Mouse (Mus musculus) heart, embryonic 16.5 days (tissue): ENCODE results near the gene Rbpms2. TPM values are rescaled to one million over a fixed set of nuclear protein-coding genes. Genes with fewer than 3 reads are reported as not detected.

ENCODE experiments used
- ATAC-seq: fragments of 200-750 bp; cut with Nextera tagmentation; replicated peaks from 2 replicates; pipeline ENCODE4 v1.8.0; 2017; ENCODE audit warnings: moderate number of reproducible peaks; ENCODE audit not compliant: insufficient read depth, low FRiP score; ENCODE audit errors: extremely low read depth
- H3K27ac ChIP-seq: fragments of 300-500 bp; sonication (generic); 2 replicates; pipeline ENCODE4 v1.5.1; 2014; ENCODE audit warnings: mild to moderate bottlenecking, low read length, control low read depth, moderate library complexity
- H3K27me3 ChIP-seq: fragments of 300-500 bp; sonication (generic); 2 replicates; pipeline ENCODE4 v1.6.1; 2014; ENCODE audit warnings: low read length, mixed read lengths; ENCODE audit not compliant: control insufficient read depth, insufficient read depth
- H3K36me3 ChIP-seq: fragments of 300-500 bp; sonication (generic); 2 replicates; pipeline ENCODE4 v1.6.1; 2014; ENCODE audit not compliant: control insufficient read depth, insufficient read depth
- H3K4me1 ChIP-seq: fragments of 300-500 bp; sonication (generic); 2 replicates; pipeline ENCODE4 v1.6.1; 2014; ENCODE audit warnings: low read length, mixed read lengths; ENCODE audit not compliant: control insufficient read depth, insufficient read depth
- H3K4me2 ChIP-seq: fragments of 300-500 bp; sonication (generic); 2 replicates; pipeline ENCODE4 v1.6.1; 2014; ENCODE audit warnings: low read depth, mild to moderate bottlenecking, control low read depth, low read length
- H3K4me3 ChIP-seq: fragments of 300-500 bp; sonication (generic); 2 replicates; pipeline ENCODE4 v1.5.1; 2014; ENCODE audit warnings: mild to moderate bottlenecking, control low read depth, low read length
- H3K9ac ChIP-seq: fragments of 300-500 bp; sonication (generic); 2 replicates; pipeline ENCODE4 v1.6.1; 2014; ENCODE audit warnings: low read length, control low read depth
- H3K9me3 ChIP-seq: fragments of 300-500 bp; sonication (generic); replicated peaks from 2 replicates; pipeline ENCODE4 v1.6.1; 2016; ENCODE audit warnings: low read length; ENCODE audit not compliant: control insufficient read depth
- WGBS: fragments of 180-500 bp; shearing (Covaris S2); extraction: QIAGEN DNeasy Blood & Tissue Kit; methylation state at CpG from one replicate; pipeline ENCODE4 v1.1.7; 2014; 5-methylcytosine and 5-hydroxymethylcytosine counted together
- polyA plus RNA-seq: library from polyadenylated mRNA; unstranded; fragments of >200 nt; fragmentation: Nextera tagmentation; extraction: Ambion mirVana; gene quantifications from 2 replicates; pipeline ENCODE4 v1.2.1, GENCODE M21; 2015

Rbpms2 gene
- polyA plus RNA-seq, 1 experiment from 2014 or later: 105 TPM

GRCm38 (mm10) chr9:65692959-65693603 lies 63.6 kb downstream of the Rbpms2 start:
- H3K4me3 ChIP-seq: no peak overlapping the region
- peak overlapping the region; percentile 12 for H3K9ac ChIP-seq
- H3K36me3 ChIP-seq: peaks cover 37% of the 10 kb centered on the region
- H3K27ac ChIP-seq: peak overlapping the region; percentile 55
- H3K9me3 ChIP-seq: no peaks in the 10 kb centered on the region
- peaks cover 25% of the 10 kb centered on the region for H3K4me1 ChIP-seq
- no peak overlapping the region for H3K4me2 ChIP-seq
- ATAC-seq: no peak
- no peaks in the 10 kb centered on the region for H3K27me3 ChIP-seq
- WGBS: 36% methylated on average over 5 of the region's 5 CpGs

- peaks cover 39% of the 10 kb centered on the region for H3K36me3 ChIP-seq
- no peaks in the 10 kb centered on the region for H3K9me3 ChIP-seq
- peak overlapping the region; percentile 74 for H3K27ac ChIP-seq
- H3K27me3 ChIP-seq: no peaks in the 10 kb centered on the region
- no peak overlapping the region for H3K9ac ChIP-seq
- 35% methylated on average over 3 of the region's 3 CpGs for WGBS
- H3K4me3 ChIP-seq: no peak overlapping the region
- peaks cover 25% of the 10 kb centered on the region for H3K4me1 ChIP-seq
- H3K4me2 ChIP-seq: no peak overlapping the region
- 0 out of 2 replicates have a peak, but pooled peaks have one; percentile 28 for ATAC-seq
Measured at GRCm38 (mm10) chr9:65695646-65696045, 66.2 kb downstream of the Rbpms2 start.

GRCm38 (mm10) chr9:65696337-65696736 lies 66.9 kb downstream of the Rbpms2 start:
- H3K4me1 ChIP-seq: peaks cover 25% of the 10 kb centered on the region
- H3K9me3 ChIP-seq: no peaks in the 10 kb centered on the region
- H3K27ac ChIP-seq: peak overlapping the region; percentile 74
- no peak for ATAC-seq
- no peak overlapping the region for H3K4me3 ChIP-seq
- no peak overlapping the region for H3K4me2 ChIP-seq
- no peak overlapping the region for H3K9ac ChIP-seq
- H3K27me3 ChIP-seq: no peaks in the 10 kb centered on the region
- H3K36me3 ChIP-seq: peaks cover 41% of the 10 kb centered on the region

GRCm38 (mm10) chr9:65697356-65697755 lies 67.9 kb downstream of the Rbpms2 start:
- Histone ChIP-seq H3K27me3 (no peaks in the 10 kb centered on the region), H3K4me3 (no peak overlapping the region), H3K36me3 (peaks cover 43% of the 10 kb centered on the region), H3K4me2 (no peak overlapping the region), H3K27ac (no peak overlapping the region), H3K4me1 (peaks cover 25% of the 10 kb centered on the region), H3K9me3 (no peaks in the 10 kb centered on the region), H3K9ac (no peak overlapping the region)
- no peak for ATAC-seq
- 85% methylated on average over 7 of the region's 7 CpGs for WGBS

- Histone ChIP-seq H3K36me3 (peaks cover 43% of the 10 kb centered on the region), H3K9me3 (no peaks in the 10 kb centered on the region), H3K9ac (no peak overlapping the region), H3K4me2 (no peak overlapping the region), H3K4me3 (no peak overlapping the region), H3K27me3 (no peaks in the 10 kb centered on the region), H3K4me1 (peaks cover 19% of the 10 kb centered on the region), H3K27ac (no peak overlapping the region)
- no peak for ATAC-seq
Measured at GRCm38 (mm10) chr9:65697992-65698391, 68.5 kb downstream of the Rbpms2 start.

- H3K4me1 ChIP-seq: peaks cover 13% of the 10 kb centered on the region
- peaks cover 37% of the 10 kb centered on the region for H3K36me3 ChIP-seq
- H3K9ac ChIP-seq: no peak overlapping the region
- H3K4me2 ChIP-seq: no peak overlapping the region
- no peaks in the 10 kb centered on the region for H3K27me3 ChIP-seq
- WGBS: 77% methylated on average over 6 of the region's 6 CpGs
- no peak overlapping the region for H3K4me3 ChIP-seq
- no peak overlapping the region for H3K27ac ChIP-seq
- ATAC-seq: no peak
- no peaks in the 10 kb centered on the region for H3K9me3 ChIP-seq
Measured at GRCm38 (mm10) chr9:65700504-65700903, 71.1 kb downstream of the Rbpms2 start.

GRCm38 (mm10) chr9:65702286-65702685 lies 72.8 kb downstream of the Rbpms2 start:
- H3K27me3 ChIP-seq: no peaks in the 10 kb centered on the region
- no peak overlapping the region for H3K9ac ChIP-seq
- ATAC-seq: no peak
- H3K9me3 ChIP-seq: no peaks in the 10 kb centered on the region
- H3K4me3 ChIP-seq: no peak overlapping the region
- WGBS: 79% methylated on average over 9 of the region's 9 CpGs
- no peaks in the 10 kb centered on the region for H3K4me1 ChIP-seq
- no peak overlapping the region for H3K4me2 ChIP-seq
- H3K36me3 ChIP-seq: peaks cover 37% of the 10 kb centered on the region
- no peak overlapping the region for H3K27ac ChIP-seq

GRCm38 (mm10) chr9:65703241-65703640 lies 73.8 kb downstream of the Rbpms2 start:
- no peak overlapping the region for H3K9ac ChIP-seq
- ATAC-seq: no peak
- H3K4me1 ChIP-seq: no peaks in the 10 kb centered on the region
- no peaks in the 10 kb centered on the region for H3K9me3 ChIP-seq
- H3K36me3 ChIP-seq: peaks cover 35% of the 10 kb centered on the region
- no peak overlapping the region for H3K4me2 ChIP-seq
- 64% methylated on average over 7 of the region's 7 CpGs for WGBS
- H3K27ac ChIP-seq: no peak overlapping the region
- H3K27me3 ChIP-seq: no peaks in the 10 kb centered on the region
- no peak overlapping the region for H3K4me3 ChIP-seq

GRCm38 (mm10) chr9:65703926-65704595 lies 74.6 kb downstream of the Rbpms2 start:
- H3K36me3 ChIP-seq: peaks cover 35% of the 10 kb centered on the region
- H3K9ac ChIP-seq: no peak overlapping the region
- H3K4me1 ChIP-seq: no peaks in the 10 kb centered on the region
- H3K4me3 ChIP-seq: no peak overlapping the region
- H3K27me3 ChIP-seq: no peaks in the 10 kb centered on the region
- no peak overlapping the region for H3K27ac ChIP-seq
- no peaks in the 10 kb centered on the region for H3K9me3 ChIP-seq
- ATAC-seq: no peak
- H3K4me2 ChIP-seq: no peak overlapping the region
- WGBS: 90% methylated on average over 24 of the region's 24 CpGs
